Mouse (Mus musculus) embryo, embryonic 10.5 days (tissue): ENCODE measurements at regions not wholly inside any gene's neighbourhood (a gene's known extent, or its start where the extent isn't known, plus 50 kb on each side); places are given as distances from the start of the nearest gene placed in this dataset.

ENCODE experiments used
- DNase-seq: peaks from one replicate; pipeline ENCODE4 v3.0.0-alpha.2; 2015; ENCODE audit warnings: low spot score

DNA sequence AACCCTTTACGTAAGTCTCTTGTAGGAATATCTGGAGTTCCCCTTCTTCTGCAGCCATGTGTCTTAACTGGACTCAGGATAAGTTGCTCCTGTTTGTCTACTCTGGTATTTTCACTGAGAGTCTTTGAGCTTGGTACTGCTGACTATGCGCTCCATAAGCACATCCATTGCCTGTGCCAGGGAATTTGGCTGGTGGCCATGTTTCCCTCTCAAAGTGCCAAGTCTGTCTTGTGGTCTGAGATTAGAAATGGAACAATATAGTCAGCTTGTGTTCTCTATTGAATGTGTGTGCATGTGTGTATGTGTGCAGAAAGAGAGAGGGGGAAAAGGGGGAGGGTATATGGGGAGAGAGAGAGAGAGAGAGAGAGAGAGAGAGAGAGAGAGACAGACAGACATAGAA, 263.7 kb downstream of the Olfm4 start:
- DNase-seq = no peak

DNA sequence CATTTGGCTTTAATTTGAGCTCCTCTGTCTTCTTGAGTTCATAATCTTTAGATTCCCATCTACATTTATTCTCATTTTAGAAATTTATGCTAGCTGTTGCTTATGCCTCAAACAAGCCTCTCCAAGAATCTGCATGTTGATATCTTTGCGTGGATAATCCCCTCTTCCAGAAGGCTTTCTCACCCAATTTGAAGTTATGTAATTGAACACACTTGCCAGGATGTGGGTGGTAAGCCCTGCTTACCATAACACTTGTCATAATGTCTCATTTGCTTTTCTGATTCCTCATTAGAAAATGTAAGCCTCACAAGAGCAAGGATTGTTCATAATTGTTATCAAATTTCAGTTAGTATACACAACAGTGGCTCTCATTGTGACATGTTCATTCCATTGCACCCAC, 266.0 kb downstream of the Olfm4 start:
- DNase-seq = no peak

DNA sequence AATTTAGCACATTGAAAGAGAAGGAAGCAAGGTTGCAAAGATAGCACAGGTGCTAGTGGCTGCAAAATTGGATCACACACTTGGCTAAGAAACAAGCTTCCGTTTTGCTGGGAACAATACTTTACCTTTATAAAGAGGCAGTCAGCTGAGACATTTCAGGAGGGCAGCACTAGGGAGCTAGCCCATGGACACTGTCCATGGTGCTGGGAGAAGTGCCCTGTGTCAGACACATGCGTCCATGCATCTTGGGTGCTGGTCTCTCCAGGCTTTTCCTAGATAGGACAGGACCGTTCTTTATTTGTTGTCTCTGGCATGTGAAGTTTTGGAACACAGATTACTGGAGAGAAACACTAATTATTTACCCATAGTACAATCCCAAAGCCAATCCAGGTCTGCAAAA, 273.2 kb downstream of the Olfm4 start:
- DNase-seq = peak; percentile 65

DNA sequence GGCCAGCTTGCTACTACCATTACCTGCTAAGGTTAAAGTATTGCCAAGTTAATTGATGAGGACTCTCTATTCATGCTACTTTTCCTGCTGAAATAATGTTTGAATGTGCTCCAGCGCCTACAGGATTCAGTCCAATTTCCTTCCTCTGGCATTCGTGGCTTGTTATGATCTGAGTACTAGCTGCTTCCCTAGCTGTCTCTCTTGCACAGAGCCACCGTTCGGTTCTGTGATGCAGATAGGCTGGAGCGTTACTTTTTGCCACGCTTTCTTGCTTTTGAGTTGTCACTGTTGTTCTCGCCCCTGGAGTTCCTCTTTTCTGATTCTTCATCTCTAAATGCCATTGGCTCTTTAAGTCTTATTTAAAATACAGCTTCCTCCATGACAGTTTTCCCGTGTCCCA, 279.3 kb downstream of the Olfm4 start:
- DNase-seq = no peak

DNA sequence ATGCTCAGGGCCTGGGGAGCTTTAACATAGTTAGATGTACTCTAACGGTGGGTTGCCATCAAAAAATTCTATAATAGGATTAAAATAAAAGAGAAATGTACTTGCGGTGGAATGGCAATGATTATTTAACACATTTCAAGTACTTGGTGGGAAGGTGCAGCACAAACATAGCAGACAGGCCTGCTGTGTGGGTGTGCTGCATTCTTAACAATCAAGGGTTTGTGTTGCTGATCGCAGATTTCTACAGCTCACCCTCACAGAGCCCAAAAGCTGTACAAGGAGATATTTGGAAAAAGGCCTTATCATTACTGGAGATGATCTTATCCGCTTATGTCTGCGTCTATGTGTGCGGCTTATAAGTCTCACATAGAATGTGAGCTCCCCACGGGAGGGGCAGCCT, 281.2 kb downstream of the Olfm4 start:
- DNase-seq = no peak

DNA sequence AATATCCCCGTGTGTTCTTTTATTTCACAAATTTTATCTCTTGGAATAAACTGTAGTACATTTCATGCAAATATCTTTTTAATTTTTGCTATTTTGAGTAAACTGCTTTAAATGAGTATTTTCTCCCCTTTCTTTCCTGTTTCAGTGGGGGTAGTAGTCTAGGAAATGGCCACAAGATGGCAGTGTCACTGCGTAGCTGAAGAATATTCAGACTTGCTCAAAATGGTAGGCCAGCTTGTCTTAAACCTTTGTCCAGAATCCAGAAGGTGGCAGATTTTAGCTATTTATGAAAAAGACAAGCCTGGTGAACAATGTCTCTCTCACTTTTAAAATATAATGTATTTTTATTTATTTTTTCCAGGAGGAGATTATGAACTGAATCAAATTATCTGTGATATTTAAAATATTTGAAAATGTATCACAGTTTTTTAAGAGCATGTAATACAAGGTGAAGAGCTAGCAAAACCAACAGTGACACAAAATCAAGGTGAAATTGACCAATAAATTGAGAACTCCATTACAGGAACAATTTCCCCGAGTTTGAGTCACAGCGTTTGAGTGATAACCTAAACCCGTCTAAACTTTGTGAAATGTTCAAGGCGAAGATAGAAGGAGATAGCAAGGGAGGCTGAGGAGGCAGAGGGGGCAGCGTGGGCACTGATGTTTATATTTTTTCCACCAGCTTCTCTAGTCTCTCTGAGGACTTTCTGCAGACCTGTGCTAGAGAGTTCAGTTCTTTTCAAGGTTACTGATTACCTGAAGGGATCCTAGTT, 285.5 kb downstream of the Olfm4 start:
- peak; percentile 91 for DNase-seq

DNA sequence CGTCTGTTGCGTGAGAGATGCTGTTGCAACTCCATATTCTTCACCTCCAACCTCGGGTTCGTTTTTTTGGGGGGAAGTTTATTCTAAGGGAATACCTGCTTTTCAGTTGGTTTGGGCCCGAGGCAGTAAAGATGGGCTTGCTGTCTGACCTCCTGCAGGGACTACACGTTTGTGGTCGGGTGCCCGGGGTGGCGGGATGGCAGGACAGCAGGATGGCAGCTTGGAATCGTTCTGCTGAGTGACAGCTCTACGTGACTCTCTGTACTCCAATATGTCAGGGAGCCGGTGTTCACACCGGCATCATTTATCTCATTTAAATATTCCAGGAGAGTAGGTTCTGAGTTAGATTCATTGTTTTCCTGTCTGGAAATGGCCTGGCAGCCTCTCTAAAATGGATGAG, 286.2 kb downstream of the Olfm4 start:
- no peak for DNase-seq

DNA sequence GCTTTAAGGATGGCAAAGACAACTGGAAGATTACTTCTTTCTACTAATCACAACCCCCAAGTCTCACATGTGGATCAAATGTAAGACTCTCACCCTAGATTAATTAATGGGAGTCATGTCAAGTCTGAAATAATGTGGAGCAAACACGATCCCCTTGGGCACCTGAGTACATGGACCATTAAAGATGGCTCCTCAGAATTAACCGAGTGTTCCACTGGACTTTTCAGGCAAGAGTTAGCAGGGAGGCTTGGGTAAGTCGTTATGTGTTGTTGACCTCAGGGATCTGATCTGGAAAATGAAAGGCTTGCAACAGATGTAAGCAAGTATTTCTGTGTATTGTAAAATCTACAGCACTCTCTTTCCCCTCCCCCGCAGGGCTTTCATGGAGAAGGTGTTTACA, 296.3 kb downstream of the Olfm4 start:
- DNase-seq = no peak

DNA sequence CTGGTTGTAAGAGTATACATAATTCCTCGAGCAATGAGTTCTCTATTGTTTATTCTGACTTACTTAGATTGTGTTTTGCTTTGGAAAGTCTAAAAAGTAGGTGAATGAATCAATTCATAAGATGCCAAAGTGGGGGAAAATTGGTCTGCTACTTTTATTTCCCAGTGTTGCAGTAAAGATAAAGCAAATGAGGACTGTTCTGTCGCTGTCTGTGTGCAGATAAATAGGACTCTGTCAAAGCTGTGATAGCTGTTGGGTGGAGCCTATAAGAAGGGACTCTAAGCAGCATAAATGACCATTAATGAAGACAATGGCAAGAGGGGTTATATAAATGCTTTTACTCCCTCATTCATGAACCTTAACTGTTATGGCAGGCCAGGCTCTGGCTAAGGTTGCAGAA, 299.8 kb downstream of the Olfm4 start:
- no peak for DNase-seq

DNA sequence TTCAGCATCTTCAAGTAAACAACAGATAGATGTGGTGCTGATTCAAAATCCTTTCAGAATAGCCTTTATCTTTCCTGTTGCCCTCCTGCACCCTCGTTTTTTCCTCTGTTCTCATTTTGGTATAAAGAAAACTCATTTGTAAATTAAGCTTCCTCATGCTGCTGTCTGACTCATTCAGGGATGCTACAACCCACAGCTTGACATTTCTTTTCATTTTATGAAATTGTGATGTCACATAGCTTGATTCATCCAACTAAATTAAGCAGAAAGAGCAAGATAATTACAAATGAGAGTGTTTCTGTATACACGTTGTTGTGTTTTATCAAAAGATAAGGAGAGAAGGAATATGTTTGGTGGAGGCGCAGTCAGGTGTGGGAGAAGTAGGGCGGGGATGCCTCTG, 307.5 kb downstream of the Olfm4 start:
- no peak for DNase-seq

DNA sequence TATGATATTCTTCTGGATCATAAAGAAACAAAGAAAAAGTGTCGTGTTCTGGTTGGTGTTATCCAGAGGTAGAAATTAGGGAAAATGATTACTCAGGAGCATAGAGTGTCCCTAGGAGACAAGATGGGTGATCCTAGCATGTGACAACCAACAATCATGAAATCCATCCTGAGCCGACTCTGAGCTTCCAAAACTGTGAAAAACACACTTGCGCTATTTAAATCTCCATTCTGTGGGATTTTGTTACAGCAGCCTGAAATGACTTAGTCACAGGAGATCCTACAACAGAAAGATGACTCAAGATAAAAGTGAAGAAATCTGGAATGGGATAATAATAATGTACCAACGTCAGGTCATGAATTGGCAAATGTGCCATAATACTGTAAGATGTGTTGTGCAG, 309.5 kb downstream of the Olfm4 start:
- no peak for DNase-seq

DNA sequence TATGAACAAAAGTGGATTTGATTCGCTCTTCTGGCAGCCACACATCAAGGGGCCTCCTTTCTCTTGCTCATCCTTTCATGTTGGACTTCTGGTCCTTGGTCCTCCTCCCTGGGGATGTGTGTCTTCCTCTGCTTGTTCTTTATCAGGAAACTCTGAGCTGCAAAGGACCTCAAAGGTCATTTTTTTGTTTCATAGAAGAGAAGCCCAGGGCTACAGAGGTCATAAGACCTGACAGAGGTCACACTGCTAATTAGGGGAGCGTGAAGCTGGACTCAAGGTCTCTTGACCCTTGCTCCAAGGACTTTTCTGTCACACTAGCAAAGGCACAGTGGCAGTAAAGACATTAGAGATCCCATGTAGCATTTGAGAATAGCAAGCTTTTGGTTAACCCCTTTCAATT, 345.8 kb downstream of the Olfm4 start:
- DNase-seq = peak; percentile 67

DNA sequence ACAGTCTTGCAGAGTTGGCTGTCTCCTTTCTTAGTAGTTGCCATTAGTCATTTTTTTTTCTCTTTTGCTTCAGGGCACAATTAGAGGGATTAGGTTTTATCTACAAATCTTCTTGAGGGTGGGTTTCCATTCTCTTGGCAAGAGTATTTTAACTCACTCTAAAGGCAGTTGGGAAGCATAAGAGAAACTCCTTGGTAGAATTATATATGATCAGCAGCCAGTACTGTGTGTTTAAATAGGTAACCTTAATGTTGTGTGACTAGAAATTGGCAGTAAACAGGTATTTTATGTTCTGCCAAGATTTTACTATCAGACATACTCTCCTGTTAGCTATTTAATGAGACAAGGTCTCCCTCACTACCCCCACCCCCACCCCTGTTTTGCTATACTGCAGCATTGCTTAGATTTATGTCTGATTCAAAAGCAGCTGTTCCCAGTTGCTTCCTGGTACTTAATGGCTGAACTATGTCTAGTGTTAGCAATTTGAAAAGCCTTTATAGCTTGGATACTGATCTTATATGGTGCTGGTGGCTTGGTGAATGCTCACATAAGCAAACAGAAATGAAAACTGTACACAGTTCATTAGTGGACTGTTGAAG, 378.2 kb downstream of the Olfm4 start:
- DNase-seq = no peak

DNA sequence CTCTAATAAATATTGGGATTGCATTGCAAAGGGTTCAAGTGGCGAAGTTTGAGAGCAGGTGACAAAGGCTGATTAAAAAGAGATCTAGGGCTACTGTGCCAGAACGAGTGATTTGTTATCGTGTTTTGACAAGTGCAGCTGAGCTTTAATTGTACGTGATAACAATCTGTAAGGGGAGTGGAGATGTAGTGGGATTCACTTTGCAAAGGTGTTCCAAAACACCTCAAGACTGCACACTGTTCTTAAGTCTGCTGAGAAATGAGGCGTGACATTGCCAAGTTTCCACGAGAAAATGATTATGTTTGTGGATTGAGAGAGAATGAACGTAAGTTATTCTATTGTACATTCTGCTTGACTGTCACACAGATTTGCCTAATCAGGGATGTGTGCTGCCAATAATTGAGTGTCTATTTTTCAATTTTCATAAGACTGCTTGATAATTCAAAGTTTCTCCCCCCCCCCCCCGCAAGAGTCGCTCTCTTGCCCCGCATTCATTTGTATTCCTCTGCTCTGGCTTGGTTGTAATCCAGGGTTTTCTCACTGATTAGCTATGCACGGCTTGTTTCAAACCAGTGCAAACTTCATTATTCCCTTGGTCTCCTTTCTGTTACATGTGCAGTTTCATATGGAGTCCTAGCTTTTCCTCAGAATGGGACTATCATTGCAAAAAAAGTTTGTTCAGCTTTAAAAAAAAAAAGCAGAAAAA, 385.7 kb downstream of the Olfm4 start:
- DNase-seq = no peak

DNA sequence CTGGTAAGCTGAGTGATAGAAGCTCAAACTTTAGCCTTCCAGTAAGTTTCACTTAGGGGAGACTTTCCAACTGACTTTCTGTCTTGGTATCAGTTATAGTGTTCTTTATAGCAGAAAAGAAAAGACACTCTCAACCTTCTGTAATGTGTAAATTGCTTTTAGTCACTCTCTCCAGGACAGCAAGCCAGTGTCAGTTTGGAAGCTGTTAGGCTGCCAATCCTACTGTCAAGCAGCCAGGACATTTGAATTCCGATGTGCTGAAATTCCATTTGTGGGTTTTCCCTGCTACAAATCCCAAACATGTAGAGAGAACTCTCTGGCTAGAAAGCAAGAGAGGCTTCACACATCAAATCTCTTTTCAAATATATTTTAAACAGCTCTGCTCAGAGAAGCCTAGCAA, 390.4 kb downstream of the Olfm4 start:
- DNase-seq = no peak

DNA sequence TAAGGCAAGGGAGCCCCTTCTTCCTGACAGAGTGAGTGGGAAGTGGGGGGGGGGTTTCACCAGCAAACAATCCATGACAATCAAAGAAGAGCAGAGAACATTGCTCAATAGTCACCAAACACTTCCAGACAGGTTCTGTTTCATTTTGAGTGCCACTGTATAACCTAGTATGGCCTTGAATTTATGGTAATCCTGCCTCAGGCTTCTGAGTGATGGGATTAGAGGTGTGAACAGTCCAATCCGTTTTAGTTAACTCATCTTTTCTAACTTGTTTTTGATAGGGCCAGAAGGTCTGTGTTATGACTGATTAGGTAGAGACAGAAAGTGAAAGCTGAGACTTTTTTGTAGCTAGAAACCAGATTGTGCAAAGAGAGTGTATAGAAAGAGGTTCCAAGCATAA, 393.2 kb downstream of the Olfm4 start:
- no peak for DNase-seq

DNA sequence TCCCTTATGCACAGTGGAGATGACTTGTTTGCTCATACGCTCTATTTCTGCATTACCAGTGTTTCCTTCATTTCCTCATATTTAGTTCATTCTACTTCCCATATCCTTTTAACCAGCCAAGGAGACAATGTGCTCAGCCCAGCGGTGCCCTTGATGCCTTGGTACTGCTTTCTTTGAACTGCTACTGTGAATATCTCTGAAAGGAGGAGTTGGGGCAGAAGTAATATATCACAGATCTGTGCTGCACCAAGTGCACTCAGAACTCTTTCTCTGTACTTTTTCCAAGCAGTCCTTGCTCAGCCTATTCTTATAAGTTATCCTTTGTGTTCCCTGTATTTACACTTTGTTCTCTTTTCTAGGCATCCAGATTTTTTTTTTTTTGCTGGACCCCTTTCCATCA, 407.5 kb downstream of the Olfm4 start:
- peak; percentile 9 for DNase-seq

DNA sequence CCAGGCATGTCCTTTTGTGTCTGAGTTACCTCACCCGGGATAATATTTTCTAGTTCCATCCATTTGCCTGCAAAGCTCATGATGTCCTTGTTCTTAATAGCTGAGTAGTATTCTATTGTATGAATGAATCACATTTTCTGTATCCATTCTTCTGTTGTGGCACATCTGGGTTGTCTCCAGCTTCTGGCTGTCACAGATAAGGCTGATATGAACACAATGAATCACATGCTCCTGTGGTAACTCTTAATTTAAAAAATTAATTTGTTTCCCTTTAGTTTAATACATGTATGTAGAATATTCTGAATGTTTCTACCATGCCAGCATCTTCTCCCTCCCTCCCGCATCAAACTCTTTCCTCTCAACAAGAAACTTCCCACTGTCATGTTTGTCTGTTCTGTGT, 424.4 kb downstream of the Olfm4 start:
- DNase-seq = no peak

DNA sequence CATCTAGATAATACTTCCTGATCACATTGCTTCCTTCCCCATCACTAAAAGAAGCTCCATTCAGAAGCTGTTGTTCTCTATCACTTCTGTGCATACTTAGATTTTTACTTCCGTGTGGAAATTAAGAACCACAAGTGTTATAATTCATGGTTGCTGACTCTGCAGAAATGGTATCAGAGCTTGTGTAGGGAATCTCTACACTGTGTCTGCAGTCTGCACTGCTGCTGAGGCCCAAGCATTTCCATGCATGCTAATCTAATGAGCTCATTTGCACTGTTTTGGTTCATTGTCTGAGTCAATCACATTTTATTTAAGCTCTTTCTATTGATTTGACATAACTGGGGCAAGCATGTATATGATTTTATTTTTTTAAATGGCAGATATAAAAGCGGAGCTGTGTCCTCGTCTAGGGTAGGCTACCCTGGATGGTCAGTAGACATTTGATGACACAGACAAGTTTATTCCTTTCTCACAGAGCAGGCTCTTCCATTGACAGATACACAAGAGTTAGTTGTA, 435.0 kb downstream of the Olfm4 start:
- DNase-seq = no peak

DNA sequence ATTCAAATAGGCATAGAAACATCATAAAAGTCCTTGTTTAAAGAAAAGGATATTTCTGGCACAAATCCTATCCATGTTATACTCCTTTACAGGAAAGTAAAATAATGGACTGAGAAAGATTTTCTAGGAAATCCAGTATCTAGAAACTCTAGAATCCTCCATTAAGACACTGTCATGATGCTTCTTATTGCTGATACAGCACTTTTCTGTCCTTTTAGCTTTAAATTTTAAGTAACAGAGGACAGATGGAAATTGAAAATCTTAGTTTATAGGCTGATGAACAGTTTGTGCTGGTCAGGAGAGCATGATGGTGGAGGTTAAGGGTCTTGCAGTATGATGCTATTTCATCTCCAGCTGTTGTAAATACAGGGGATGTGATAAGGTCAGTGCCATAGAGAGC, 459.9 kb downstream of the Olfm4 start:
- no peak for DNase-seq

DNA sequence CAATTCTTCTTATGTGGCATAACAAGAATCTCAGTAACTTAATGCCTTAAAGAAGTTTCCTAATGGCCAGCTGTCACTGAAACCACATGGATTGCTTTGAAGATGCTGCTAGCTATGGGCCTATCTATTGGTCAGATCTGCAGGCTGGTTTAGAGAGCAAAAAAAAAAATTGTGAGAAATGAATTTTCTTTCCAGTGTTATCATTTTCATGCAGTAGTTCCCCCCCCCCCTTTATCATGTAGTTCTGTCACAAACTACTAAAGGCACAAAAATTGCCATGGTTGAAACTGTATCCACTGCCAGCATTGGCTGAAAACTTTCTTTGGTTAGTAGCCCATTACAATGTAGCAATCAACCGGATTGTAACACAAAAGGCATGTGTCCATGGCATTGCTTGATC, 487.6 kb downstream of the Olfm4 start:
- no peak for DNase-seq

DNA sequence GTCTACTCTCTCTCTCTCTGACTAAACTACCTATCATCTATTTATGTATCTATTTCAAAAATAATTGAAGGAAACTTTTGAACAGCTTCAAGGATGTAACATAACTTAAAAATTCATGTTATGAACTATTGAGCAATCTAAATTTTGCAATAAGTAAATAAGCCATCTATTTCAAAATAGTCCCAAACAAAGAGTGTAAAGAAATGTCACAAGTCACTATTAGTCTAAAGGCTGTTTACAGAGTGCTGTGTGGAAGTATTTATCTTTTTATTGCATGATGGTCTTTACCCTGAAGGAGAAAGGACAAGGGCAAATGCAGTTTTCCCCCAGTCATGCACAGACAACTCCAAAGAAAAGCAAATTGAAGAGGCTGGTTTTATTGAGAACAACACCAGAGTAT, 496.0 kb downstream of the Olfm4 start:
- DNase-seq = no peak

DNA sequence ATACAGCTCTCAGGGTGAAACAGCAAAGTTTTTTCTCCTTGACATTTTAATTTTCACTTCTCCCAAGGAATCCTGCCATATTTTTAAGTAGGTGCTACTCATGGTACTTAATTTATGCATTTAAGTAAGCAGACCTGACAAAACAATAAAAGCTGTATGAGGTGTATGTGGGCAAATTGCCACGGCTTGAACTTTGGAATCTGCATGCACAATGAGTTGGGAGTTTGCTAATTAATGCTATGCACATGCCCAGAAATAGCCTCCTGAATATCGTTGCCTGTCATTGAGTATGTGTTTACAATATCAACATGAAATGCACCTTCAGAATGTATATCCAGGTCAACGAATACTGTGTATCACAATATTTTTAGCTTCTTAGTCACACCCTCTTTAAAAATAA, 498.9 kb downstream of the Olfm4 start:
- DNase-seq = no peak
